Mouse (Mus musculus) stomach, embryonic 14.5 days (tissue): ENCODE data around the gene Scand1. TPM values are rescaled to one million over a fixed set of nuclear protein-coding genes. Genes with fewer than 3 reads are reported as not detected.

Source experiments
- ATAC-seq: fragments of 200-750 bp; cut with Nextera tagmentation; 2 replicates; pipeline ENCODE4 v1.8.0; 2017; ENCODE audit warnings: low read depth, moderate TSS enrichment; ENCODE audit not compliant: insufficient number of reproducible peaks, insufficient read depth, low FRiP score
- H3K27ac ChIP-seq: fragments of 300-500 bp; sonication (generic); 2 replicates; pipeline ENCODE4 v1.5.1; 2014; ENCODE audit warnings: mild to moderate bottlenecking, low read length, moderate library complexity, mixed read lengths
- H3K27me3 ChIP-seq: fragments of 300-500 bp; sonication (generic); 2 replicates; pipeline ENCODE4 v1.6.1; 2014; ENCODE audit warnings: low read length, control low read depth, mixed read lengths; ENCODE audit not compliant: control insufficient read depth, insufficient read depth
- H3K36me3 ChIP-seq: fragments of 300-500 bp; sonication (generic); 2 replicates; pipeline ENCODE4 v1.6.1; 2014; ENCODE audit warnings: mild to moderate bottlenecking, control low read depth, low read length, moderate library complexity, mixed read lengths; ENCODE audit not compliant: control insufficient read depth, insufficient read depth
- H3K4me1 ChIP-seq: fragments of 300-500 bp; sonication (generic); 2 replicates; pipeline ENCODE4 v1.6.1; 2014; ENCODE audit warnings: low read length, control low read depth, mixed read lengths; ENCODE audit not compliant: control insufficient read depth, insufficient read depth
- H3K4me2 ChIP-seq: fragments of 300-500 bp; sonication (generic); replicated peaks from 2 replicates; pipeline ENCODE4 v1.6.1; 2014; ENCODE audit warnings: low read depth, low read length, control low read depth
- H3K4me3 ChIP-seq: fragments of 300-500 bp; sonication (generic); 2 replicates; pipeline ENCODE4 v1.5.1; 2014; ENCODE audit warnings: low read depth, low read length, control low read depth
- H3K9ac ChIP-seq: fragments of 300-500 bp; sonication (generic); replicated peaks from 2 replicates; pipeline ENCODE4 v1.6.1; 2014; ENCODE audit warnings: low read depth, mild to moderate bottlenecking, control low read depth, low read length, moderate library complexity, mixed read lengths
- H3K9me3 ChIP-seq: fragments of 300-500 bp; sonication (generic); 2 replicates; pipeline ENCODE4 v1.6.1; 2016; ENCODE audit warnings: low read depth, low read length, control low read depth; ENCODE audit not compliant: control insufficient read depth
- WGBS: fragments of 180-500 bp; shearing (Covaris S2); extraction: QIAGEN DNeasy Blood & Tissue Kit; methylation state at CpG from one replicate; pipeline ENCODE4 v1.1.7; 2014; 5-methylcytosine and 5-hydroxymethylcytosine counted together
- microRNA-seq: library from miRNA; unstranded; fragments of <30 nt; microRNA quantifications from one replicate; pipeline ENCODE4, GENCODE M21; 2016
- polyA plus RNA-seq: library from polyadenylated mRNA; unstranded; fragments of >200 nt; fragmentation: Nextera tagmentation; extraction: Ambion mirVana; gene quantifications from 2 replicates; pipeline ENCODE4 v1.2.1, GENCODE M21; 2014

The Scand1 gene
- polyA plus RNA-seq, 1 experiment from 2014 or later = 62.5 TPM

DNA sequence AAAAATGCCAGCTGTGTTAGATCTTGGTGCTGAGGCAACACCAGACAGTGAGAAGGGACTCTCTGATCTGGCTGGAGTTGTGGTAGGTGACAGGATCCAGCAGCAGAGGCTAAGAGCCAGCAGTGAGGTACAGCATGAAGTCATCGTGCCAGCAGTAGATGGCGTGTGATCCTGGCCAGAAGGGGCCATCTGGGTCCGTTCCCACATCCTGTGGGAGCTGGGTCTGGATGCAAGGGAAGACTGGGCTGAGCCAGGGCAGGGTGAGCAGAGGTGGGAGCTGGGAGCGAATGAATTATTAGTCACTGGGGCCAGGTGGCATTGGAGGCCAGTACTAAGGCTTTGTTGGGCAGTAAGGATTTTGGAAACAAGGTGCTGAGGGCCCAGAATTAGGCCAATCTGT is 31.3 kb downstream of the Scand1 start:
- no peaks in the 10 kb centered on the region for H3K4me1 ChIP-seq
- H3K27me3 ChIP-seq = no peaks in the 10 kb centered on the region
- H3K36me3 ChIP-seq = peaks cover 17% of the 10 kb centered on the region
- ATAC-seq = no peak
- H3K9me3 ChIP-seq = no peaks in the 10 kb centered on the region
- no peak overlapping the region for H3K27ac ChIP-seq
- H3K4me3 ChIP-seq = no peak overlapping the region
- 81% methylated on average over 4 of the region's 4 CpGs for WGBS
- H3K4me2 ChIP-seq = no peak overlapping the region
- H3K9ac ChIP-seq = no peak overlapping the region

GRCm38 (mm10) chr2:156278226-156279017 is 34.1 kb downstream of the Scand1 start:
- Histone ChIP-seq H3K4me3 (no peak overlapping the region), H3K4me2 (no peak overlapping the region), H3K27ac (no peak overlapping the region; the same call in 1 of the 2 replicates), H3K27me3 (no peaks in the 10 kb centered on the region), H3K9me3 (no peaks in the 10 kb centered on the region), H3K9ac (no peak overlapping the region), H3K4me1 (no peaks in the 10 kb centered on the region), H3K36me3 (peaks cover 20% of the 10 kb centered on the region)
- WGBS = 42% methylated on average over 4 of the region's 4 CpGs
- ATAC-seq = peak; percentile 76; the same call in 1 of the 2 replicates

DNA sequence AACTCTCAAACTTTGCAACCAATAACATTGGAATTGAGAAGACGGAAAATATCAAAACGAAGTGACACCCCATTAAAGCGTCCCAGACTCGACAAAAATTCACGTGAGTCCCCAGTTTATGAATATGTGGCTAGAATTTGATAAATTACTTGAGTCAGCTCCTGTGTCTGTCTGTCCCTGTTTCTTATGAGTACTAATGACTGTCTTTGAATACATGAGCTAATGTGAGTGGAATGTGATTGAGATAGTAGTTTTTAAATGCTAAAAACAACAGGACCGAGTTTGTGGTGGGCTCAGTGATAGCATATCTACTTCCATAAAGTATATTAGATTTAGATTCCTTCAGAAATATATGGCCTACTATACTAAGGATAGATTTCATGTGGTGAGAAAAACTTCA is 40.0 kb downstream of the Scand1 start:
- Histone ChIP-seq H3K4me1 (no peaks in the 10 kb centered on the region), H3K9me3 (no peaks in the 10 kb centered on the region), H3K36me3 (peaks cover 18% of the 10 kb centered on the region), H3K4me3 (no peak overlapping the region), H3K27ac (no peak overlapping the region), H3K4me2 (no peak overlapping the region), H3K9ac (no peak overlapping the region), H3K27me3 (no peaks in the 10 kb centered on the region)
- no peak for ATAC-seq
- WGBS = 87% methylated on average over 6 of the region's 6 CpGs

GRCm38 (mm10) chr2:156267636-156268035 is 44.9 kb downstream of the Scand1 start:
- H3K4me2 ChIP-seq = no peak overlapping the region
- no peak overlapping the region for H3K27ac ChIP-seq
- no peak for ATAC-seq
- no peak overlapping the region for H3K4me3 ChIP-seq
- H3K9me3 ChIP-seq = no peaks in the 10 kb centered on the region
- no peaks in the 10 kb centered on the region for H3K4me1 ChIP-seq
- no peak overlapping the region for H3K9ac ChIP-seq
- WGBS = 95% methylated on average over 9 of the region's 9 CpGs
- no peaks in the 10 kb centered on the region for H3K27me3 ChIP-seq
- peaks cover 8% of the 10 kb centered on the region; the same call in 1 of the 2 replicates for H3K36me3 ChIP-seq

GRCm38 (mm10) chr2:156263204-156263893 is 49.2 kb downstream of the Scand1 start:
- H3K4me2 ChIP-seq = no peak overlapping the region
- no peak overlapping the region for H3K9ac ChIP-seq
- H3K9me3 ChIP-seq = no peaks in the 10 kb centered on the region
- H3K4me1 ChIP-seq = no peaks in the 10 kb centered on the region
- WGBS = 77% methylated on average over 4 of the region's 4 CpGs
- H3K4me3 ChIP-seq = no peak overlapping the region
- ATAC-seq = no peak
- H3K27ac ChIP-seq = no peak overlapping the region
- H3K27me3 ChIP-seq = no peaks in the 10 kb centered on the region
- peaks cover 21% of the 10 kb centered on the region for H3K36me3 ChIP-seq

Small RNAs within 50 kb of the gene (microRNA-seq; reads per million reads assigned to microRNA genes)
- not detected for gene Gm22759

Other genes starting within 250 kb of the Scand1 start
- gene Spag4, start 247.5 kb downstream of the Scand1 start, polyA plus RNA-seq = 3.1 and 4.2 TPM in 2 replicates
- gene Cpne1, start 200.7 kb downstream of the Scand1 start, polyA plus RNA-seq = 59.5 and 60.1 TPM in 2 replicates
- 30.1 and 31.5 TPM in 2 replicates for gene Rbm12, start 200.7 kb downstream of the Scand1 start, polyA plus RNA-seq
- gene Gm28036, start 185.6 kb downstream of the Scand1 start, polyA plus RNA-seq = 11.0 and 17.6 TPM in 2 replicates
- gene Romo1, start 168.7 kb downstream of the Scand1 start, polyA plus RNA-seq = 380 and 418 TPM in 2 replicates
- 41.5 and 44.6 TPM in 2 replicates for gene Nfs1, start 168.5 kb downstream of the Scand1 start, polyA plus RNA-seq
- gene Rbm39, start 132.5 kb downstream of the Scand1 start, polyA plus RNA-seq = 754 and 766 TPM in 2 replicates
- 80.6 and 93.0 TPM in 2 replicates for gene Phf20, start 116.2 kb downstream of the Scand1 start, polyA plus RNA-seq
- 3.4 and 4.5 TPM in 2 replicates for gene Cnbd2, start 405 bp downstream of the Scand1 start, polyA plus RNA-seq
- gene Epb41l1, start 108.2 kb upstream of the Scand1 start, polyA plus RNA-seq = 5.2 and 6.2 TPM in 2 replicates
- gene Aar2, start 234.9 kb upstream of the Scand1 start, polyA plus RNA-seq = 38.6 and 42.2 TPM in 2 replicates